Mouse (Mus musculus) hindbrain, embryonic 11.5 days (tissue): ENCODE measurements at regions not wholly inside any gene's neighbourhood (a gene's known extent, or its start where the extent isn't known, plus 50 kb on each side); places are given as distances from the start of the nearest gene placed in this dataset.
A peak's percentile ranks its signal among the peaks of the same experiment; 100 is the strongest.

Source experiments
- ATAC-seq: fragments of 200-750 bp; cut with Nextera tagmentation; 2 replicates; pipeline ENCODE4 v1.8.0; 2017; ENCODE audit warnings: mild to moderate bottlenecking, moderate TSS enrichment, moderate library complexity; ENCODE audit not compliant: low FRiP score
- DNase-seq: peaks from one replicate; pipeline ENCODE4 v3.0.0-alpha.2; 2015; ENCODE audit warnings: low spot score
- H3K27ac ChIP-seq: fragments of 300-500 bp; sonication (generic); 2 replicates; pipeline ENCODE4 v1.5.1; 2014; ENCODE audit warnings: mild to moderate bottlenecking, low read depth, low read length
- H3K27me3 ChIP-seq: fragments of 300-500 bp; sonication (generic); 2 replicates; pipeline ENCODE4 v1.6.1; 2014; ENCODE audit warnings: mild to moderate bottlenecking, low read length, moderate library complexity, mixed read lengths; ENCODE audit not compliant: control insufficient read depth, insufficient read depth
- H3K36me3 ChIP-seq: fragments of 300-500 bp; sonication (generic); 2 replicates; pipeline ENCODE4 v1.6.1; 2014; ENCODE audit warnings: mild to moderate bottlenecking, low read length, moderate library complexity, mixed read lengths; ENCODE audit not compliant: control insufficient read depth, insufficient read depth
- H3K4me1 ChIP-seq: fragments of 300-500 bp; sonication (generic); replicated peaks from 2 replicates; pipeline ENCODE4 v1.6.1; 2014; ENCODE audit warnings: low read length, mixed read lengths; ENCODE audit not compliant: control insufficient read depth, insufficient read depth
- H3K4me2 ChIP-seq: fragments of 300-500 bp; sonication (generic); replicated peaks from 2 replicates; pipeline ENCODE4 v1.6.1; 2014; ENCODE audit warnings: mild to moderate bottlenecking, low read depth, low read length
- H3K4me3 ChIP-seq: fragments of 300-500 bp; sonication (generic); 2 replicates; pipeline ENCODE4 v1.5.1; 2014; ENCODE audit warnings: low read depth, low read length
- H3K9ac ChIP-seq: fragments of 300-500 bp; sonication (generic); 2 replicates; pipeline ENCODE4 v1.6.1; 2014; ENCODE audit warnings: low read depth, low read length
- H3K9me3 ChIP-seq: fragments of 300-500 bp; sonication (generic); 2 replicates; pipeline ENCODE4 v1.6.1; 2016; ENCODE audit warnings: low read length; ENCODE audit not compliant: control insufficient read depth
- WGBS: fragments of 180-500 bp; shearing (Covaris S2); extraction: QIAGEN DNeasy Blood & Tissue Kit; methylation state at CpG from one replicate; pipeline ENCODE4 v1.1.7; 2014; 5-methylcytosine and 5-hydroxymethylcytosine counted together

DNA sequence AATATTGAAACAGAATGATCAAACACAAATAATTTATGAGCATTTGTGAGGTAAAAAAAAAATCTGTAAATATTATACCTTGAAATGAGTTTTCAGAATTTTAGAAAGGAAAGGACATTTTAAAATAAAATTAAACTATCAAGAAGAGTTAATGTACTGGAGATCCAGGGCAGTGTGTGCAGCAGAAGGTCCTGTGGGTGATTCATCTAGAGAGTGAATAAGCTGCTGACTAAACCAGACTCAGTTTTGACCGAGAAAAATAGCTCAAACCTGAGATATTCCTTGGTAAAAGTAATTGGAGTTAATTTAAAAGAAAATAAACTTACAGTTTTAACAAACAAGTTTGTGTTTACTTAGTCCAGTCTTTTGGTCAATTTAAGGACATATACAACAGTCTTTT, 1118.6 kb upstream of the Celf2 start:
- Histone ChIP-seq H3K27me3 (no peaks in the 10 kb centered on the region), H3K9ac (no peak overlapping the region), H3K36me3 (no peaks in the 10 kb centered on the region), H3K4me1 (no peaks in the 10 kb centered on the region), H3K4me3 (no peak overlapping the region), H3K9me3 (no peaks in the 10 kb centered on the region), H3K4me2 (no peak overlapping the region), H3K27ac (no peak overlapping the region)
- no peak for DNase-seq
- 77% methylated on average over 1 of the region's 1 CpGs for WGBS
- no peak for ATAC-seq

GRCm38 (mm10) chr2:8628485-8629208, 1119.3 kb upstream of the Celf2 start:
- Histone ChIP-seq H3K9ac (no peak overlapping the region), H3K4me1 (no peaks in the 10 kb centered on the region), H3K27ac (no peak overlapping the region), H3K36me3 (no peaks in the 10 kb centered on the region), H3K27me3 (no peaks in the 10 kb centered on the region), H3K4me2 (no peak overlapping the region), H3K4me3 (no peak overlapping the region), H3K9me3 (no peaks in the 10 kb centered on the region)
- ATAC-seq, result no peak
- WGBS, result 88% methylated on average over 2 of the region's 2 CpGs
- no peak for DNase-seq

GRCm38 (mm10) chr2:8638082-8638481, 1128.7 kb upstream of the Celf2 start:
- Histone ChIP-seq H3K4me2 (no peak overlapping the region), H3K4me1 (no peaks in the 10 kb centered on the region), H3K27ac (no peak overlapping the region), H3K27me3 (no peaks in the 10 kb centered on the region), H3K9me3 (no peaks in the 10 kb centered on the region), H3K9ac (no peak overlapping the region), H3K36me3 (no peaks in the 10 kb centered on the region), H3K4me3 (no peak overlapping the region)
- peak; percentile 15 for DNase-seq
- 64% methylated on average over 7 of the region's 7 CpGs for WGBS
- ATAC-seq, result no peak

DNA sequence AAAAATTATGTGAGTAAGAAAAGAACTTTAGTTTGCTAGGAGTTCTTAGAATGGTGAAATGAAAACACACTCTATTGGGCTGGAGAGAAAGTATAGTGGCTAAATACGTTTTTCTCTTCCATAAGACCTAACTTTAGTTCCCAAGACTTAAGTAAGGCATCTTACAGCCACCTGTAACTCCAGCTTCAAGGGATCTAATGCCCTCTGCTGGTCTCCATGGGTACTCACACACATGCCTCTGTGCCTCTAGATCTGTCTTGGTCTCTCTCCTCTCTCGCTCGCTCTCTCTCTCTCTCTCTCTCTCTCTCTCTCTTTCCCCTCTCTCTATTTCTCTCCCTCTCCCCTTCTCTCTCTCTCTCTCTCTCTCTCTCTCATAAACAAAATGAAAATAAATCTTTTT, 1129.9 kb upstream of the Celf2 start:
- H3K27me3 ChIP-seq, result no peaks in the 10 kb centered on the region
- H3K4me2 ChIP-seq, result no peak overlapping the region
- DNase-seq, result peak; percentile 49
- H3K9me3 ChIP-seq, result no peaks in the 10 kb centered on the region
- ATAC-seq, result no peak
- H3K4me1 ChIP-seq, result no peaks in the 10 kb centered on the region
- H3K4me3 ChIP-seq, result no peak overlapping the region
- 54% methylated on average over 3 of the region's 3 CpGs for WGBS
- H3K9ac ChIP-seq, result no peak overlapping the region
- H3K27ac ChIP-seq, result no peak overlapping the region
- no peaks in the 10 kb centered on the region for H3K36me3 ChIP-seq

- ATAC-seq (no peak), DNase-seq (peak; percentile 43)
- H3K4me3 ChIP-seq, result no peak overlapping the region
- H3K4me2 ChIP-seq, result no peak overlapping the region
- no peak overlapping the region for H3K9ac ChIP-seq
- H3K9me3 ChIP-seq, result no peaks in the 10 kb centered on the region
- no peak overlapping the region for H3K27ac ChIP-seq
- WGBS, result 65% methylated on average over 1 of the region's 1 CpGs
- no peaks in the 10 kb centered on the region for H3K36me3 ChIP-seq
- no peaks in the 10 kb centered on the region for H3K27me3 ChIP-seq
- no peaks in the 10 kb centered on the region for H3K4me1 ChIP-seq
Measured at GRCm38 (mm10) chr2:8645463-8645862, 1136.1 kb upstream of the Celf2 start.

- no peak for ATAC-seq
- WGBS, result 83% methylated on average over 7 of the region's 7 CpGs
Measured at GRCm38 (mm10) chr2:8660544-8660943, 1151.2 kb upstream of the Celf2 start.

GRCm38 (mm10) chr2:8673751-8674378, 1164.5 kb upstream of the Celf2 start:
- no peaks in the 10 kb centered on the region for H3K27me3 ChIP-seq
- H3K4me1 ChIP-seq, result no peaks in the 10 kb centered on the region
- H3K4me3 ChIP-seq, result no peak overlapping the region
- H3K9ac ChIP-seq, result no peak overlapping the region
- no peaks in the 10 kb centered on the region for H3K36me3 ChIP-seq
- DNase-seq (peak; percentile 84), ATAC-seq (peak; percentile 64)
- 21% methylated on average over 10 of the region's 10 CpGs for WGBS
- no peak overlapping the region for H3K27ac ChIP-seq
- no peaks in the 10 kb centered on the region for H3K9me3 ChIP-seq
- no peak overlapping the region for H3K4me2 ChIP-seq

More at GRCm38 (mm10) chr2:8660544-8660943, 1151.2 kb upstream of the Celf2 start:
- Histone ChIP-seq H3K4me3 (no peak overlapping the region), H3K9ac (no peak overlapping the region), H3K27ac (no peak overlapping the region), H3K36me3 (no peaks in the 10 kb centered on the region), H3K27me3 (no peaks in the 10 kb centered on the region), H3K9me3 (no peaks in the 10 kb centered on the region), H3K4me1 (no peaks in the 10 kb centered on the region), H3K4me2 (no peak overlapping the region)
- DNase-seq, result no peak

DNA sequence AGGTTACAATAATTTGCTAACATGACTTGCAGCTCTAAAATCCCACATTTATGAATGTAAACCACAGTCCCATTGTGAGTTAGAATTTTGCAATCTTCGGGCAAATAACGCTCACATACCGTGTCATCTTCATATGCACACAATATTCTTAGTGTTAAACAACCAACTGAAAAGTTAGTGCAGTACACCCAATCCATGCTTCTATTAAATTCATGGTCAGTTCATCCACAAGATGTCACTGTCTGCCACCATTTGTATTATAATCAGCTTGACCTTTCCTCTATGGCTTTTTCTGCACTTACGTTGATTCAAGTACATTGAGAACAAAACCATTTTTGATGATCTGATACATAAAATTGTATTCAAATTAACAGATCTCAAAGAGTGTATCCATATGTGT, 1166.2 kb upstream of the Celf2 start:
- Histone ChIP-seq H3K4me1 (no peaks in the 10 kb centered on the region), H3K36me3 (no peaks in the 10 kb centered on the region), H3K4me3 (no peak overlapping the region), H3K27me3 (no peaks in the 10 kb centered on the region), H3K27ac (no peak overlapping the region), H3K4me2 (no peak overlapping the region), H3K9ac (no peak overlapping the region), H3K9me3 (no peaks in the 10 kb centered on the region)
- no peak for ATAC-seq
- peak; percentile 35 for DNase-seq
- 72% methylated on average over 4 of the region's 4 CpGs for WGBS

GRCm38 (mm10) chr2:8676546-8676945, 1167.2 kb upstream of the Celf2 start:
- WGBS, result 14% methylated on average over 4 of the region's 4 CpGs
- ATAC-seq, result no peak
- H3K4me2 ChIP-seq, result no peak overlapping the region
- no peak overlapping the region for H3K27ac ChIP-seq
- H3K36me3 ChIP-seq, result no peaks in the 10 kb centered on the region
- H3K4me1 ChIP-seq, result no peaks in the 10 kb centered on the region
- no peaks in the 10 kb centered on the region for H3K27me3 ChIP-seq
- no peaks in the 10 kb centered on the region for H3K9me3 ChIP-seq
- DNase-seq, result peak; percentile 68
- no peak overlapping the region for H3K4me3 ChIP-seq
- H3K9ac ChIP-seq, result no peak overlapping the region
